Mouse (Mus musculus): ENCODE measurements around the gene Bmp8a.
"Not testable (repeated sequence)": the region's sequence is repeated elsewhere in the genome, so short reads cannot be mapped to it uniquely, and the experiment has no call there.

The Bmp8a gene

DNA sequence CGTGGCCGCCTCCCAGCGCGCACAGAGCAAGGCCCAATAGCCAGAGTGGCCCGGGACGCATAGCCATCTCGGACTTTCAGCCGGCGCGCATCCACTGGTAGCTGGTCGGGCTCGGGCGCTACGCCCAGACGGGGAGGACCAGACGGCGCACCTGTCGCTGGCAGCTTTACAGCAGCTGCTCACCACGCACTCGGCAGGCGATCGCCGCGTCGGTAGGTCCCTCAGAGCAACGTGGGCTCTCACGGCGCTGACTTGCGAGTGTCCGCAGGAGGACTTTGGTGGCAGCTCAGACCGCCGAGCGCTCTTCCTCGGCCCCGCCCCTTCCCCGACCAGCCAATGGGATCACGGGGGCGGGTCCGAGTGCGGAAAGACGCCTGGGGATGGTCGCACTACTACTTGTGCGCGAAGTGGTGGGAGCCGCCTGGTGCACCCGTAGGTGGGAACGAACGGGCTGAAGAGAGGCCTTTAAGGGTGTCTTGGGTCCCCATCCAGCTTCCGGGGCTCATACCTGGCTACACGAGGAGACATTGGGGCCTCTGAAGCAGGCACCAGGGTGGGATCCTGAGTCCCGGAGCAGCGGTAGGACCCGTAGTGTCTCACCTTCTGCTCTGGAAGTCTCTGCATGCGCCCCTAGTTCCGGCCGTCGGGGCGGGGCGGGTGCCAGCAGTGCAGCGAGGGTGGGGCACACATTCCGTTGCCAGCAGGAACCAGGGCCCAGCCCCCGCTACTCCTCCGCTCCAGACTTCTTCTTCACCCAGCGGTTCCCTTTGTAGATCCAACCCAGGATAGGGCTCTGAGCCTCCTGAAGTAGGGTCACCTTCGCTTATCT, at the start of gene Bmp8a:
TSS of gene Bmp8a (minus strand) at position 611 of the 829 bp plus-strand sequence.
- peak; percentile 14 for DNase-seq

DNA sequence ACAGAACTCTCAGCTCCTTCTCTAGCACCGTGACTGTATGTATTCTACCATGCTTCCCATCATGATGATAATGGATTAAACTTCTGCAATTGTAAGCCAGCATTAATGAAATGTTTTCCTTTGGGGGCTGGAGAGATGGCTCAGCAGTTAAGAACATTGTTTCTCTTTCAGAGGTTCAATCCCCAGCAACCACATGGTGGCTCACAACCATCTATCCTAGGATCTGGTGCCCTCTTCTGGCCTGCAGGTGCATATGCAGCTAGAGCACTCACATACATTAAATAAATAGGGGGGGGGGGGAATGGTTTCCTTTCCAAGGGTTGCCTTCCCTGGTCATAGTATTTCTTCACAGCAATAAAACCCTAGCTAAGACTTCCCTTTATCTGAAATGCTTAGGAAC, 49.1 kb upstream of the Bmp8a start:
- DNase-seq: no peak

DNA sequence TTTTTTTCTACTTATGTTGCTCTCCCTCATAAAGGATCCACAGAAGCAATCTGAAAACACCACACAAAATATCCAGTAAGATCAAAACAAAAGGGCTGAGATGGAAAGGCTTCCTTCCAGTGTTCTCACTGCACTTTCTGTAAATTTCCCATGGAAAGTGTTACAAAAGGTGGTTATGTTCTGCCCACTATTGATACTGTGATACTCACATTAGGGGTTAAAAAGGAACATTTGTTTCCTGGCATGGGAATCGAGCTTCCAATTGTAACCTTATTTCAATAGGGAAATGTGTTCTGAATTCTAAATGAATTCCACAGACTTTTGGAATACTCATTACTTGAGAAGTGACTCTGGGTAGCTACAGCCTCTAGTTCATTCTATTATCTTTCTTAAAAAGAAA, 42.0 kb upstream of the Bmp8a start:
- DNase-seq: no peak

DNA sequence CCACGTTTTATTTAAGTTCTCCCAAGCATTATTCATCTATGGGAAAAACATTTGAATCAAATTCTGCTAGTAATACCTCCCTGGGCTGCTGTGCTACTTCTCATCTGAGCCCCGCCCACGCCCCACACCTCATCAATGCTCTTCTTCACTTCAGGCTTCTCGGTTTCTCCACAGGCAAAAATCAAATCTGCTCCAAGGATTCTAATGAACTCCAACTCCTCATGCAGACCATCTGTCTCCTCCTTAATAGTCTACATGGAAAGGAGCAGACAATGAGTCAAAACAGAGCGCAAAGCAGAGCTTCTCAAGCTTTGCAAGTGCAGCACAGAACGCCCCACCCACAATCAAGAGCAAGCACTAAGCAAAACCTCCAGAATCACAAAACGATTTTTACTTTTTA, 40.1 kb upstream of the Bmp8a start:
- DNase-seq: no peak

DNA sequence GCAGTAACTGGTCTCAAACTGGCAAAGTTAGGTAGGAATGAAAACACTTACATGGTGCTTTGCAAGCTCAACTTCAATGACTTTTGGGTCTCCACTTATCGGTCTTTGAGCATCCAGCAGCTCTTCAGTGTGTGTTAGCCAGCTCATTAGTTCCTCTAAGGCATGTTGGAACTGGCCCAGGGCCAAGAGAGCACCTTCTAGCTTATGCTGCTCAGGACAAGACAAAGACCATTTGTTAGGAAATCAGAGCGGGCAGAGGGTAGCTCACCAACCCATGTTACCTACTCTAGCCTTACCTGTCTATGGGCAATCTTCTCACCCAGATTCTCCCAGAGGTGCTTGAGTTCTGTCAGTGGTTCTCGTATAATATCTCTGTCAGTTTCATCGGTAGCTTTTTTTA, 39.0 kb upstream of the Bmp8a start:
- peak; percentile 17 for DNase-seq

DNA sequence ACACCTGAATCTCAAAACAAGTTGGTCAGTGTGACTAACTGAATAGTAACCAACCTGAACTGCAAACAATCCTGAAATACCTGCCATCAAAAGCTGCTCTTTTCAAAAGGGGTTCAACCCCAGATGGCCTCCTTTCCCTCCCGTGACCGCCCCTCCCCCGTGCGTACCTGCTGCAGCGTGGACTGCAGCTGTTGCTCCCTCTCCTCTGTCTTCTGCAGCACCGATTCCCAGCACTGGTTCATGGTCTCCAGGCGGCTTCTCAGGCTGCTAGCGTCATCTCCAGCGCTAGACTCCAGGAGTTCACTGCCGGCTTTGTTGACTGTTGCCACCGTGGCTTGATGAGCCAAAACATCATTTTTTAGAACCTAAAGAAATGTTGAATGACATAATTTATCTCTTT, 38.5 kb upstream of the Bmp8a start:
- DNase-seq: no peak

DNA sequence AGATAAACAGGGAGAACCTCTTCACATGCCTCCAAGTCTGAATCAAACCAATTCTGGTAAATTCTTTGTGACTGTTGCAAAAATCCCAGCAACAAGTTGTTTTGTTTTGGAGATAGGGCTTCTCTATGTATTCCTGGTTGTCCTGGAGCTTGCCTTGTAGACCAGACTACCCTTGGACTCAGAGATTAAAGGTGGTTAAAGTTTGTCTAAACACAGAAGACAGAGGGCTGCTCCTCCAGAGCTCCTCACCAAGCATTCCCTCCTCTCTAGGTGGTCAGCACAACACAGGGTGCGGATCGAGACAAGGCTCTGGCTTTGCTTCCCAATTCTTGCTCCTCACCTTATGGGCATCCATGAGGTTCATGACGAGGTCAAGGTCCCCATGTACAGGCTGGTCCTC, 33.0 kb upstream of the Bmp8a start:
- no peak for DNase-seq

DNA sequence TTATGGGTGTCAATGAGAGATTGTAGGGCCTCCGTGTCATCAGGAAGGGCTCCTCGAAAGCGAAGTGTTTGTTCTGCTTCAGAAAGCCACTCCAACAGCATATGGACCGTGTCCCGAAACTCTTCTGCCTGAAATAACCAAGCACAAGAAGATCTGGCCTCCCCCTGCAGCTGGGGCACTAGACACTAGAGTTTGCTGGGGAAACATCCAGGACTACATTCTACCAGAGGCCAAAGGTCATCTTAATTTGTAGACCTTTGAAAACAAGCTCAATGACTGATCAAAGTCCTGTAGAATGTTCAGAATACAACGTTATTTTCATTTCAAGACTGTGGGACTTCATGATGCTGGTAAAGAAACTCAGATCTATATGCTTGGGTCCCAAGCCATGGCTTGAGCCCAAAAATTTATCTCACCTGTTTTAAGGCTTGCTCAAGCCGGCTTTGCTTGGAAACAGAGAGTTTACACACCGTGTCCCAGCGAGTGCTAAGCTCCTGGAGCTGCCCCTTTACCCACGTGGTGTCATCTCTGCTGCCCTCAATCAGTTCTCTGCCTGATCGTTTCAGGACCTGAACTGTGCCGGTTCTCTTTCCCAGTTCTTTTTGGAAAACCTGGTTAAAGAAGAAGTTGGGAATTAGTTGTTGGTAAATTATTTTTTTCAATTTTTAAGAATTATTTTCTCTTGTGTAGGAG, 31.4 kb upstream of the Bmp8a start:
- no peak for DNase-seq

DNA sequence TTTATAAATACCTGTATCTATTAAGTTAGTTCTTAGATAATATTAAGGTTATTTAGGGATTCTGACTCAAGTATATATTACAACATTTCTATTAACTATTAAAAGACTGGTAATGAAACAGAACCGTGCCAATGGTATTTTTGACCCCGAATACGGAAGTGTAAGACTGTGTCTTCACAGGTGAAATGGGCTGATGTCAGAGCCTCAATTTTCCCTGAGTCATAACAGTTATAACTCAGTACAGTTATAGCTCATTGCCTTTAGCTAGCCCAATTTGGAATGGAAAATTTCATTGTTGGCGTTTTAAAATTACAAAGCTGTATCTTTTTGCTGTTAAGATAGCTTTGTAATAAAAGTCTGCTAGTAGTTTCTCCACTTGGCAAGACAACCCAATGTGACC, 20.5 kb upstream of the Bmp8a start:
- no peak for DNase-seq

DNA sequence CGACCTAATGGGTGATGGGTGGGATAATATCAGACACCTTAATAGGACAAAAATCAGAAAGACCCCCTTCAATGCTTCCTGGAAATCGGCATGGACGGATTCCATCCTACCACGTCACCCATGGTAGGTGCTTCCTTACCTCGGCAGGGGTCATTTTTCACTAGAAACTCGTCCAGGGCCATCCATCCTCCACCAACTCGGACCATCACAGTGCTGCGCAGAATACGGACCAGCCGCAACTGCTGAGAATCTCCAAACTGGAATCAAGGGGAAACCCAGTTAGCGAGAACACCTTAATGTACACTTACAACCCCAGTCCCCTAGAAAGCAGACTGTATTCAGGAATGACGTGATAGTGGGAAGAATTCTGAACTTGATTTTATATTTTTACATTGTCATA, 17.7 kb upstream of the Bmp8a start:
- no peak for DNase-seq

DNA sequence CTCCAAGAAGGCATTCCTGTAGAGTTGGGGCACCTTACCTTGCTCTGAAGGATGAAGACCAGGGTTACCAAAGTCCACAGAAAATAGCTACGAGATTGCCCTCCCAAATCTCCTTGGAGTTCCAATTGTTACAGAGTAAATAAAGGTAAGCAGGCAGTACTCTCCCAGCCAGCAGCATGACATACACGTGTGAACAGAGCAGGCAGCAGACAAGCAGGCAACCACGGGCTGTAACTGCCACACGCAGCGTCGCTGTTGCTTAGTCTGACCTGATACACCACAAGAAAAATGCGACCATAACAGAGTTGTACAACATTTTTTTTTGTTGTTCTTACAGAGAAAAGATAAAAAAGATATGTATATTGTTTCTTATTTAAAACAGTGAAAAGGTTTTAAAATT, 15.6 kb upstream of the Bmp8a start:
- no peak for DNase-seq

DNA sequence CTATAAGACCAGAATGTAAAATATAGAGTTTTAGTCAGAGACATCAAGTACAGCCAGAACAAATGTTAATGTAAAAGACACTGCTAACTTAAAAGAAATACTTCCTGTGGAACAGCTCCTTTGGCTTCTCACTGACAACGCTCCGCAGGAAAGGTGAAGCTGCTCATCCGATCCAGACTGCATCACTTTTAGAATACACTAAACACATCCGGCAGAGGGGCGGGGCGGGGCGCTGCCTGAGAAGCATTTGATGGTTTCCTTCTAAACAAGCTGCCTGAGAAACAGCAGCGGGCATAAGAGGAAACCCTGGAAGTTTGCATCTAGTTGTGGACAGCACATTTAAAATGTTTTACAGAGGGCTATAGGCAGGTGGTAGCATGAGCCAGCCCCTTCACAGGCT, 12.9 kb upstream of the Bmp8a start:
- no peak for DNase-seq

DNA sequence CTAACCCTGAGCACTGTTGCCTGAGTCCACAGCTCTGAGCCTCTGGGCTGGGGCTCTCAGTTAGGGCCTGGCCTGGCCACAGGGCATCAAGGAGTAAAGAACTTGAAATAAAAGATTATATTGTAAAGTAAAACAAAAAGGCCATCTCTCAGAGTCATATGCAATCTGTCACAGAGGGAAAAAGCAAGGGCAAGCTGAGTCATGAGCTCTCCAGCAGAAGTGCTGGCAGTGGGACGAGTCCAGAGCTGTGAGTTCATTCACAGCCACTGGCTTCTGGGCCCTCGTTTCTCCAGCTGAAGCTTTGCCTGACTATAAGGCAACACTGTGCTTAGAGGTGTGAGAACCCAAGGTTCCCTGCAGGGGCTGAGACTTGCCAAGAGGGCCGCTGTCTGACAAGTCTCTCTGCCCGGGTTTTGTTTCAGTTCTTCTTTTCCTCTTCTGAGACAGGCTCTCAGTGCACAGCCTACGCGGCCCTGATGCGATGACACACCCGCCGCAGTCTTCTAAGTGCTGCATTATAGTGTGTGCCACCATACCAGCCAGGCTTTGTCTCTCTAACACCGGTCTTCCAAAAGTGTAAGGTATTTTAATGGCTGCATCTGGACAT, 10.3 kb upstream of the Bmp8a start:
- no peak for DNase-seq

DNA sequence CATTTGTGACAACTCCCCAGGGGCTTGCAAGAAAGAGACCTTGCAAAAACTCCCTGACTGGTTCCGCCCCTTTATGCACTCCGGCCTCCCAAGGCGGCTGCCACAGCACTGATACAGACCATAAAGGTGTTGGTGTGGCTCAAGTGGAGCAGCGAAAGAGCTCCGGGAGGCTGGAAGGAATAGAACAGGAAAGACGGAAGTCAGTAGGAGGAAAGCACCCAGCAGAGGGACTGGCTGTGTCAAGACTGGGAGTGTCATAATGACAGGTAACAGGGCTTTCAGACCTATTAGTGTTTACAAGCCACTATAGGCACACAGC, 378 bp upstream of the Bmp8a start:
- no peak for DNase-seq

DNA sequence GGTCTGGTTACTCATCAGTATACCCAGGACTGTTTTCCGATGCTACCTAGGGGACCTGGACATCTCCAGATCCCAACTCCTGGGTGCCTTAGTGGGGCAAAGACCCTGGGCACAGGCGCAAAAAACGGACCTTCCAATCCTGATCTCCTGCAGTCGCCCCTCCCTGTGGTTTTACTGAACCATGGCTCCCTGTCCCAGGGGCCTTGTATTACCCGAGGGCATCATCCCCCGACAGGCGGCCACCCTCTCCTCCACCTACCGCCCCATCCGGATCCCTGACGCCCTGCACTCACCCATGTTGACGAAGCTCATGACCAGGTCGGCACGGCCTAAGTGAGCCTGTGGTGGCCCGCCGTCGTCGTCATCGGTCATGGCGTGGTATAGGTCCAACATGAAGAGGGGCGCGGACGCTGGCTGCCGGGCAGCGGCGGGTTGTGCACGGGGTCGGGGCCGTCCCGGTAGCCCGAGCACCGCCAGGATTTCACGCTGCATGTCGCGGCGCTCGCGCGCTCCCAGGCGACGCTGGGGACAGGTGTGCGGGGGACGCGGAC, 886 bp downstream of the Bmp8a start:
- DNase-seq: no peak

DNA sequence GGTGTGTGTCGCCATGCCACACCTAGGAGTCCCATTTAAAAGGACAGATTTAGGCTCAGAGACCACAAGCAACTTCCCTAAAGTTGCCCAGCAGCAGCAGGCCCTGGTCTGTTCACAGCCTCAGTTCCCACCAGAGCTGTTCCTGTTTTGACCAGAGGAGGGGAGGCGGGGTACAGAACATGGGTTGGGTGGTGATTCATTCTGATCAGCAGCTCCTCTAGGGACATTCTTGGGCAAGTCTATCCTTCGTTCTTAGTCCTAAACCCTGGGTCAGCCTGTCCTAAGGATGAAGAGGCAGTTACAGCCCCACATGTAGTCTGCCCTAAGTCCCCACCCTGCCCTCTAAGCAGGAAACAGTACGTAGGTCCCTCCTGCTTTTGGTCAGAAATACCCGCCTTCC, 2.8 kb downstream of the Bmp8a start:
- DNase-seq: no peak

DNA sequence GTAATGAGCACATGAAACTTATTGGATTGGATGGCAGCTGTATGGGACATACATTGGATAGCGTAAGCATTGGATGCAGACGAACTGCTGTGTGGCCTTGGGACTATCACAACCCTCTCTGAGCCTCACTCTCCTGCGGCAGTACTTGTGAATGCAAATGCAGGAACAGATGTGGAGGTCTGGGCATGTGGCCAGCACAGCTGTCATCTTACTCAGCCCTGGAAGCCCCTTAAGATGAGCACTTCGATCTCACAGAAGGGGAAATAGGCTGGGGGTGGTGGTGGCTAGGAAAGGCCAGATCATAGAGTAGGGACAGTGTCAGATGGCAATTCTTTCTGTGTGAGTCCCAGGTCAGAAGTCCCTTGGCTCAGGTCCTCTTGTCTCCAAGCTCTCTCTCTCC, 5.4 kb downstream of the Bmp8a start:
- no peak for DNase-seq

DNA sequence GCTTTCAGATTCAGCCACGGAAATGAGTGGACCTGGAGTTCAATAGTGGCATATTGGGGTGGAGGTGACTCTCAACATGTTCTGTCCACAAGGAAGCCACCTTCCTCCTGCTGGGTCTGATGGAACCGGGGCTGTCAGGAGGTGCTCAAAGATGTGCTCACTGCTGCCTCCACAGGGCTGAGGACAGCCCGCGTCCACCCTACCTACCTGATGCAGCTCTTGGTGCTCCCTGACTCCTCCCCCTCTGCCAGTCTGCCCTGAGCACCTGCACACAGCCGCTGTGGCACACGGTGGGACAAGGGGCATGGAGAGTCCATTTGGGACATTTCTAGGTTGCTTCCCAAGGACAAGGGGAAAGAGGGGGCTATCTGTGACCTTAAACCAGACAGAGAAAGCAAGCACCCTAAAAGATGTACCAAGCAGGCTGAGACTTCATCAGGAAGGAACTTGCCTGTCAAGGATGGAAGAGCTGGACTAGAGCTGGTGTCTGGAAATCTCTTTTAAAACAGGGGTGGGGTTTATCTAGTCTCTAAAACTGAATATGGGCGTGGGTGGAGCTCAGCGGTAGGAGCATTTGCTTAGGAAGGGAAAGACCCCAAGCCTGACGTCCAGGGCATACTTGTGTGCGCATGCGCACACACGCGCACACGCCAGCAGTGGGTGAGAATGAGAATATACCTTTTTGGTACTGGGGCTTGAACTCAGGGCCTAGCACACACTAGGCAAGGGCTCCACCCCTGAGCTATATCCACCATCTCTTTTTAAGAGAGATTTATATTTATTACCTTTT, 7.1 kb downstream of the Bmp8a start:
- no peak for DNase-seq

DNA sequence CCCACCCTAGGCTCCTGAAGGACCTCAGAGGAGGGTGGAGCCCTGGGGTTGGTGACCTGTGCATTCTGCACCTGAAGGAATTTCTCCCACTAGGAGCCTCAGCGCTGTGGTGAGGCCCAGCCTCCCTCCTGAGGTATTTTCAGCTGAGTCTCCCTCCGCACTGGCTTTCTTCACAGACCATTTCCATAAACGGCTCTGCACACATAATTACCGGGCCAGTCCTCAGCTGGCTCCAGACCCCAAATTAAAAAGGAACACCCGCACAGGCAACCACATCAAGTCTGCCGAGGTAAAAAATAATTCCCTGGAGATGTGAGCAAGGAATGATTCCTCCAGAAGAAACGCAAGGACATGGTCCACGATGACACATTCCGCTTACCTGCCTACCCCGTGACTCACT, 7.8 kb downstream of the Bmp8a start:
- DNase-seq: not testable (repeated sequence)

DNA sequence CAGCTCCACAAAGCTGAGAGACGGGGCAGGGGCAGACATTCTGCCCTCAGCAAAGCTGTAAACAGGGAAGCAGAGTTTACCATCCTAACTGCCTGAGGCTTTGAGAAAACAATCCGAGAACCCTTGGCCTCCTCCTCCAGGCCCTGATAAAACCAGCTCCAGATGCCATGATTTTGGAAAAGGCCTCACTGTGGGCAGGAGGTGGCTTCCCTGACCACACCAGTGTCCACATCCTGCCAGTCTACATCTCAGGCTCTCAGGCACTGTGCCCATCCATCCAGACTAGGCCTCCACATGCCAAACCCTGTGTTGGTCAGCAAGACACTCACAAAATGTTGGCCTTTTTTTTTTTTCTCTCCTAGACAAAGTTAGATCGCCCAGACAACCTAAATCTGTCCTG, 8.9 kb downstream of the Bmp8a start:
- DNase-seq: no peak

DNA sequence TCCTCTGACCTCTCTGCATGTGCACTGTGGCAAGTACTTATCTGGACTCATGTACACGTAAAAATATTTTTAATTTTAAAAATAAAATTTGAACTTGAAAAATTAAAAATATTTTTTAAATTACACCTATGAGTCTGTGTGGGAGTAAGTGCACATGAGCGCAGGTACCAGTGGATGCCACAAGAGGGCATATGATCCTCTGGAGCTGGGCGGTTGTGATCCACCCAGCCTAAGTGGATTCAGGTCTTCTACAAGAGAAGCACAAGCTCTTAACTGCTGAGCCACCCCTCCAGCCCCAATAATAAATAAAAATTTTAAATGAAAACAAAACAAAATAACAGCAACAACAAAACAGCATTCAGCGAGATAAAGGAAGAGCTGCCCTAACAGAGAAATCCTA, 9.9 kb downstream of the Bmp8a start:
- no peak for DNase-seq

DNA sequence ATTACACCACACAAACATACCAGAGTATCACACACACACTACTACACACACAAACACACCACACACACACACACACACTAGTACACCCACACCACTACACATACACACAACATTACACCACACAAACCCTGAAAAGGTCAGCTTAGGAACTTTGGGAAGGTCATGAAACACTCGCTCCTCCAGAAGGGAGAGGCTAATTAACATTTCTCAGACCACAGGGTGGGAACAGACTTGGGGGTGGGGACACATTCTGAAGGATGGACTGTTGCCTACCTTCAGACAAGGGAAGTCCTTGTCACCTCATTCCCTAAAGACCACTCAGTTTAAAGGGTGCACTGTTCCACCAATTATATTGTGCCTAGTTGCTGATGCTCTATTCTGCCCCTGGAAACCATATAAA, 11.1 kb downstream of the Bmp8a start:
- not testable (repeated sequence) for DNase-seq

DNA sequence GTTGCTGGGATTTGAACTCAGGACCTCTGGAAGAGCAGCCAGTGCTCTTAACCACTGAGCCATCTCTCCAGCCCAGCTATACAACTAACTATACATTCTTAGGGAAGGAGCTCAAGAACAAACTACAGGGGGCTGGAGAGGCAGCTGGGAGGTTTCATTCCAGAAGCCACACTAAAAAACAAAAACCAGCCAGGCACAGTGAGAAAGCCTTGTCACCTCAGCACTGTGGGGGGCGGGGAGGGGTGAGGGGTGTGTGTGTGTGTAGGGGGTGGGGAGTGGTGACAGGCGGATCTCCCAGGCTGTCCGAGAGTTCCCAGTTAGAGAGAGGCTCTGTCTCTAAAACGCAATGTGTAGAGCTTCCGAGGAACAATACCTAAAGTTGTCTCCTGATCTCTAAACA, 11.7 kb downstream of the Bmp8a start:
- no peak for DNase-seq

Data from cerebellum, adult 9-10 months (tissue).